Mouse (Mus musculus) liver, postnatal 0 days (tissue): Measurements from ENCODE around the gene Eva1a.
A peak's percentile ranks its signal among the peaks of the same experiment; 100 is the strongest.

Source experiments
- CTCF ChIP-seq: sonication (generic); IDR thresholded peaks from 2 replicates; pipeline ENCODE4 v1.5.1; 2016; ENCODE audit warnings: antibody characterized with exemption, low read depth
- EP300 ChIP-seq: IDR thresholded peaks from 2 replicates; pipeline ENCODE4 v1.6.1; 2016; ENCODE audit warnings: antibody characterized with exemption, low read depth, mild to moderate bottlenecking

- TF ChIP-seq CTCF (no peak), EP300 (peak; percentile 51; the same call in 1 of the 2 replicates)
Measured at GRCm38 (mm10) chr6:82085313-82085908, 44.6 kb downstream of the Eva1a start.
